Mouse (Mus musculus): ENCODE data around the gene 4930432K21Rik. TPM values are rescaled to one million over a fixed set of nuclear protein-coding genes. Genes with fewer than 3 reads are reported as not detected.

4930432K21Rik gene
- 0.39 and 0.42 TPM in 2 replicates for polyA plus RNA-seq (2012; ENCODE audit: low replicate concordance)

GRCm38 (mm10) chr8:84147769-84148530 is at the start of gene 4930432K21Rik, which contains the start of gene Cc2d1a:
Gene 4930432K21Rik, plus strand, starts transcription at chr8:84148025.
Gene Cc2d1a, minus strand, starts transcription at chr8:84147936.

GRCm38 (mm10) chr8:84104697-84105609 is 42.9 kb upstream of the 4930432K21Rik start, which contains the start of gene Dcaf15:
Gene Dcaf15, minus strand, starts transcription at chr8:84104768.

GRCm38 (mm10) chr8:84125656-84126055 is 22.2 kb upstream of the 4930432K21Rik start, which contains the start of gene Podnl1:
Gene Podnl1, plus strand, starts transcription at chr8:84125989.

GRCm38 (mm10) chr8:84185117-84185516 is 37.3 kb downstream of the 4930432K21Rik start, which contains the start of gene Nanos3:
Gene Nanos3, minus strand, starts transcription at chr8:84185217.

Other genes starting within 250 kb of the 4930432K21Rik start
- gene Adgrl1, start 247.9 kb upstream of the 4930432K21Rik start, polyA plus RNA-seq (2012; ENCODE audit: low replicate concordance): 5.1 and 10.6 TPM in 2 replicates
- gene Gm10644, start 192.8 kb upstream of the 4930432K21Rik start, polyA plus RNA-seq (2012; ENCODE audit: low replicate concordance): 0.38 and 0.43 TPM in 2 replicates
- gene Asf1b, start 192.5 kb upstream of the 4930432K21Rik start, polyA plus RNA-seq (2012; ENCODE audit: low replicate concordance): 16.9 and 197 TPM in 2 replicates
- 25.3 and 27.4 TPM in 2 replicates for gene Prkaca, start 175.0 kb upstream of the 4930432K21Rik start, polyA plus RNA-seq (2012; ENCODE audit: low replicate concordance)
- gene Samd1, start 150.4 kb upstream of the 4930432K21Rik start, polyA plus RNA-seq (2012; ENCODE audit: low replicate concordance): 246 and 385 TPM in 2 replicates
- gene 1700067K01Rik, start 146.5 kb upstream of the 4930432K21Rik start, polyA plus RNA-seq (2012; ENCODE audit: low replicate concordance): 4.9 and 12.0 TPM in 2 replicates
- 2.3 TPM in 1 of 2 replicates, not detected in the other for gene 2210011C24Rik, start 135.9 kb upstream of the 4930432K21Rik start, polyA plus RNA-seq (2012; ENCODE audit: low replicate concordance)
- 0.32 TPM in 1 of 2 replicates, not detected in the other for gene Palm3, start 126.6 kb upstream of the 4930432K21Rik start, polyA plus RNA-seq (2012; ENCODE audit: low replicate concordance)
- 19.2 and 26.2 TPM in 2 replicates for gene Il27ra, start 105.4 kb upstream of the 4930432K21Rik start, polyA plus RNA-seq (2012; ENCODE audit: low replicate concordance)
- 1.0 TPM in 1 of 2 replicates, not detected in the other for gene Rln3, start 103.0 kb upstream of the 4930432K21Rik start, polyA plus RNA-seq (2012; ENCODE audit: low replicate concordance)
- not detected in 2 replicates for gene Gm10643, start 82.9 kb upstream of the 4930432K21Rik start, polyA plus RNA-seq (2012; ENCODE audit: low replicate concordance)
- 44.9 and 60.3 TPM in 2 replicates for gene Rfx1, start 81.2 kb upstream of the 4930432K21Rik start, polyA plus RNA-seq (2012; ENCODE audit: low replicate concordance)
- 51.9 and 103 TPM in 2 replicates for gene Dcaf15, start 43.3 kb upstream of the 4930432K21Rik start, polyA plus RNA-seq (2012; ENCODE audit: low replicate concordance)
- gene Podnl1, start 22.0 kb upstream of the 4930432K21Rik start, polyA plus RNA-seq (2012; ENCODE audit: low replicate concordance): 3.5 and 5.2 TPM in 2 replicates
- gene Cc2d1a, start 89 bp upstream of the 4930432K21Rik start, polyA plus RNA-seq (2012; ENCODE audit: low replicate concordance): 22.7 and 43.1 TPM in 2 replicates
- not detected in 2 replicates for gene Nanos3, start 37.2 kb downstream of the 4930432K21Rik start, polyA plus RNA-seq (2012; ENCODE audit: low replicate concordance)
- gene Zswim4, start 89.0 kb downstream of the 4930432K21Rik start, polyA plus RNA-seq (2012; ENCODE audit: low replicate concordance): 5.2 and 15.7 TPM in 2 replicates
- gene D8Ertd738e, start 101.7 kb downstream of the 4930432K21Rik start, polyA plus RNA-seq (2012; ENCODE audit: low replicate concordance): 92.1 and 138 TPM in 2 replicates
- 60.6 and 86.4 TPM in 2 replicates for gene Mri1, start 109.3 kb downstream of the 4930432K21Rik start, polyA plus RNA-seq (2012; ENCODE audit: low replicate concordance)
- 5.5 and 9.6 TPM in 2 replicates for gene Ccdc130, start 122.4 kb downstream of the 4930432K21Rik start, polyA plus RNA-seq (2012; ENCODE audit: low replicate concordance)
- 30.1 and 35.8 TPM in 2 replicates for gene Cacna1a, start 240.4 kb downstream of the 4930432K21Rik start, polyA plus RNA-seq (2012; ENCODE audit: low replicate concordance)